Comparison of ENCODE assay signal across 15 mouse cellular contexts in genomic region chr6:34474031-34474430, GRCm38 (mm10). TPM values are rescaled to one million over a fixed set of nuclear protein-coding genes. Genes with fewer than 3 reads are reported as not detected.
A peak's percentile ranks its signal among the peaks of the same experiment; 100 is the strongest.
DNase-seq lines count a peak whose midpoint lies in the region; ATAC-seq and TF ChIP-seq lines count a peak whose summit lies in the region.
"Had no signal": no experiment of that assay in that cellular context is flagged by ENCODE, and none has a peak within 500 bp of the region (broad histone marks: within the 10 kb centered on the region; RNA-seq: fewer than 3 reads in every experiment).

No protein-coding gene starts in this region.

- H3K27me3 ChIP-seq in E14TG2a.4 (ENCODE audit: insufficient read depth, low read length) = no peaks in the 10 kb centered on the region
- H3K27me3 ChIP-seq in liver, embryonic 15.5 days = no peaks in the 10 kb centered on the region
- H3K27me3 ChIP-seq: embryonic facial prominence, embryonic 12.5 days; forebrain, embryonic 12.5 days; midbrain, embryonic 13.5 days had no signal

- H3K4me3 ChIP-seq in left cerebral cortex, adult 2 months = no peak overlapping the region
- H3K4me3 ChIP-seq in E14TG2a.4 (replicated peaks; ENCODE audit: low read length) = no peak overlapping the region
- no peak overlapping the region for H3K4me3 ChIP-seq in liver, embryonic 15.5 days (replicated peaks)
- H3K4me3 ChIP-seq: embryonic facial prominence, embryonic 12.5 days; forebrain, embryonic 12.5 days; midbrain, embryonic 13.5 days had no signal

- no peak for TF ChIP-seq POLR2A in brain, embryonic 14.5 days (IDR thresholded peaks at IDR 0.05; ENCODE audit: borderline replicate concordance, extremely low read depth, insufficient read depth, insufficient read length, poor library complexity, severe bottlenecking)

- H3K36me3 ChIP-seq in E14TG2a.4 (ENCODE audit: insufficient read depth, low read length) = no peaks in the 10 kb centered on the region
- no peaks in the 10 kb centered on the region for H3K36me3 ChIP-seq in liver, embryonic 15.5 days (replicated peaks)
- H3K36me3 ChIP-seq: embryonic facial prominence, embryonic 12.5 days; forebrain, embryonic 12.5 days; midbrain, embryonic 13.5 days had no signal

- no peaks in the 10 kb centered on the region for H3K9me3 ChIP-seq in E14TG2a.4 (ENCODE audit: low read length)
- no peaks in the 10 kb centered on the region for H3K9me3 ChIP-seq in liver, embryonic 15.5 days (replicated peaks)
- H3K9me3 ChIP-seq: embryonic facial prominence, embryonic 12.5 days; forebrain, embryonic 12.5 days; midbrain, embryonic 13.5 days had no signal

- DNase-seq in left cerebral cortex, adult 2 months (ENCODE audit: extremely low spot score in 1 of 2, low spot score in 2 of 2) = no peak
- DNase-seq in left cerebral cortex, adult 8-10 months (ENCODE audit: low spot score in 2 of 2) = no peak
- DNase-seq in brain, embryonic 14.5 days (ENCODE audit: low read depth) = no peak
- no peak for DNase-seq in heart, postnatal 10 days
- no peak for DNase-seq in urinary bladder, adult 2 months (ENCODE audit: low spot score)
- no peak for DNase-seq in right cerebral cortex, postnatal 4 days
- DNase-seq: adrenal gland, adult 2 months; cerebellum, adult 18-20 months; gastrocnemius, postnatal 14 days; lung, postnatal 14 days had no signal

- no peak overlapping the region for H3K9ac ChIP-seq in liver, embryonic 15.5 days
- H3K9ac ChIP-seq: embryonic facial prominence, embryonic 12.5 days; forebrain, embryonic 12.5 days; midbrain, embryonic 13.5 days had no signal

- no peak overlapping the region for H3K27ac ChIP-seq in left cerebral cortex, adult 2 months
- peak overlapping the region; percentile 91 for H3K27ac ChIP-seq in liver, embryonic 15.5 days (replicated peaks)
- H3K27ac ChIP-seq: embryonic facial prominence, embryonic 12.5 days; forebrain, embryonic 12.5 days; midbrain, embryonic 13.5 days had no signal

- ATAC-seq in liver, embryonic 15.5 days (ENCODE audit: insufficient read depth) = no peak
- ATAC-seq: midbrain, embryonic 13.5 days had no signal

- peak; percentile 4; the same call in 1 of the 2 replicates for TF ChIP-seq CTCF in left cerebral cortex, adult 2 months (IDR thresholded peaks at IDR 0.05)
- TF ChIP-seq CTCF in E14TG2a.4 (conservative IDR thresholded peaks at IDR 0.05; ENCODE audit: low read length) = peak; percentile 44
- peak; percentile 13; the same call in 1 of the 2 replicates for TF ChIP-seq CTCF in brain, embryonic 14.5 days (IDR thresholded peaks at IDR 0.05; ENCODE audit: borderline replicate concordance, extremely low read depth, insufficient read depth, insufficient read length)

- H3K4me1 ChIP-seq in E14TG2a.4 (replicated peaks; ENCODE audit: low read depth, low read length) = peaks cover 16% of the 10 kb centered on the region
- peaks cover 80% of the 10 kb centered on the region for H3K4me1 ChIP-seq in liver, embryonic 15.5 days (replicated peaks)

- 57% methylated on average over 3 of the region's 3 CpGs for WGBS in liver, embryonic 15.5 days (ENCODE audit: insufficient replicate concordance)

- H3K4me2 ChIP-seq in liver, embryonic 15.5 days = no peak overlapping the region
- H3K4me2 ChIP-seq: embryonic facial prominence, embryonic 12.5 days; forebrain, embryonic 12.5 days; midbrain, embryonic 13.5 days had no signal

- intact Hi-C loops in left cerebral cortex, adult 2 months (cut with DNase I) = no loop called here
- intact Hi-C loops in heart, postnatal 10 days (cut with DNase I) = no loop called here

RNA-seq across cellular contexts. Expression of gene Bpgm, which starts 2.0 kb away (rescaled TPM):
- total RNA-seq in left cerebral cortex, adult 2 months (2021) = 10 to 100 TPM; 56.1 to 58.7 TPM
- 10 to 100 TPM; 67.9 to 77.1 (median 72.1) TPM for total RNA-seq in left cerebral cortex, adult 8-10 months (2022)
- polyA plus RNA-seq in brain, embryonic 14.5 days (2012; rRNA removed) = 82.4 and 89.7 TPM in 2 replicates
- polyA plus RNA-seq in liver, embryonic 15.5 days (2015; fragmentation: Nextera tagmentation; extraction: Ambion mirVana) = 194 and 219 TPM in 2 replicates
- total RNA-seq in heart, postnatal 10 days (2021) = 10 to 100 TPM; 49.0 to 74.4 TPM
- 40.9 and 45.8 TPM in 2 replicates for polyA plus RNA-seq in urinary bladder, adult 2 months (2012; rRNA removed)
